Mouse (Mus musculus) testis, adult 2 months (tissue): ENCODE data around the gene Gltp.

Source experiments
- CTCF ChIP-seq: fragments of 200-500 bp; IDR thresholded peaks from 2 replicates; pipeline ENCODE4 v1.5.1; 2012; ENCODE audit warnings: low read depth, mild to moderate bottlenecking, inconsistent platforms, low read length, moderate library complexity; ENCODE audit not compliant: control insufficient read depth, insufficient read depth, insufficient replicate concordance
- POLR2A ChIP-seq: fragments of 200-500 bp; IDR thresholded peaks from 2 replicates; pipeline ENCODE4 v1.6.1; 2012; ENCODE audit warnings: low read depth, mild to moderate bottlenecking, inconsistent platforms, low read length, moderate library complexity; ENCODE audit not compliant: control insufficient read depth

- no peak for TF ChIP-seq CTCF
- no peak for TF ChIP-seq POLR2A
Observed at GRCm38 (mm10) chr5:114648728-114649311, 42.0 kb downstream of the Gltp start.
